36 mouse cellular contexts compared by ENCODE assay signal in genomic region chr2:66101686-66102304, GRCm38 (mm10). TPM values are rescaled to one million over a fixed set of nuclear protein-coding genes. Genes with fewer than 3 reads are reported as not detected.
"Had no signal": no experiment of that assay in that cellular context is flagged by ENCODE, and none has a peak within 500 bp of the region (broad histone marks: within the 10 kb centered on the region; RNA-seq: fewer than 3 reads in every experiment).

No protein-coding gene starts in this region.

- DNase-seq: heart, postnatal 10 days; heart, postnatal 14 days; heart, postnatal 36 days; heart, postnatal 4 days; kidney, adult 11 months; kidney, adult 18-20 months; kidney, adult 2 months; kidney, adult 8-10 months; kidney, adult 9 months; kidney, postnatal 10 days; kidney, postnatal 14 days; kidney, postnatal 25 days; kidney, postnatal 36 days; kidney, postnatal 4 days; layer of hippocampus, adult 9-11 months; layer of hippocampus, postnatal 36 days had no signal

- H3K27me3 ChIP-seq: heart, embryonic 12.5 days; heart, embryonic 13.5 days; heart, embryonic 15.5 days; hindbrain, embryonic 12.5 days; hindbrain, embryonic 13.5 days; hindbrain, embryonic 15.5 days; intestine, embryonic 15.5 days; kidney, embryonic 15.5 days had no signal

- H3K9ac ChIP-seq: heart, embryonic 12.5 days; heart, embryonic 13.5 days; heart, embryonic 15.5 days; hindbrain, embryonic 12.5 days; hindbrain, embryonic 13.5 days; hindbrain, embryonic 14.5 days; hindbrain, embryonic 15.5 days; intestine, embryonic 15.5 days; kidney, embryonic 15.5 days had no signal

- H3K9me3 ChIP-seq: heart, embryonic 10.5 days; heart, embryonic 12.5 days; heart, embryonic 13.5 days; heart, embryonic 15.5 days; hindbrain, embryonic 10.5 days; hindbrain, embryonic 12.5 days; hindbrain, embryonic 13.5 days; hindbrain, embryonic 15.5 days; intestine, embryonic 15.5 days; kidney, embryonic 15.5 days had no signal

- ATAC-seq: hindbrain, embryonic 16.5 days; hindbrain, postnatal 0 days; inflammation-experienced regulatory T-cells, adult 6 months; intestine, embryonic 15.5 days; intestine, embryonic 16.5 days; intestine, postnatal 0 days had no signal

- H3K27ac ChIP-seq: heart, embryonic 10.5 days; heart, embryonic 13.5 days; heart, embryonic 15.5 days; hindbrain, embryonic 10.5 days; hindbrain, embryonic 12.5 days; hindbrain, embryonic 13.5 days; hindbrain, embryonic 14.5 days; hindbrain, embryonic 15.5 days; hindbrain, postnatal 0 days; intestine, embryonic 15.5 days; kidney, embryonic 15.5 days; kidney, postnatal 0 days; layer of hippocampus, adult 2 months had no signal

- H3K36me3 ChIP-seq: heart, embryonic 10.5 days; heart, embryonic 12.5 days; heart, embryonic 13.5 days; heart, embryonic 15.5 days; hindbrain, embryonic 10.5 days; hindbrain, embryonic 12.5 days; hindbrain, embryonic 13.5 days; hindbrain, embryonic 15.5 days; intestine, embryonic 15.5 days had no signal

- H3K4me2 ChIP-seq: heart, embryonic 11.5 days; heart, embryonic 12.5 days; heart, embryonic 13.5 days; heart, embryonic 15.5 days; hindbrain, embryonic 12.5 days; hindbrain, embryonic 13.5 days; hindbrain, embryonic 14.5 days; hindbrain, embryonic 15.5 days; intestine, embryonic 15.5 days; kidney, embryonic 15.5 days had no signal

- H3K4me1 ChIP-seq: heart, embryonic 12.5 days; heart, embryonic 13.5 days; heart, embryonic 15.5 days; intestine, embryonic 15.5 days had no signal

- H3K4me3 ChIP-seq: heart, embryonic 10.5 days; heart, embryonic 12.5 days; heart, embryonic 13.5 days; heart, embryonic 15.5 days; hindbrain, embryonic 10.5 days; hindbrain, embryonic 12.5 days; hindbrain, embryonic 13.5 days; hindbrain, embryonic 15.5 days; intestine, embryonic 15.5 days; kidney, embryonic 15.5 days; layer of hippocampus, adult 2 months had no signal

RNA-seq across cellular contexts. Expression of gene Galnt3, which starts 23.0 kb away (rescaled TPM):
- total RNA-seq: heart, postnatal 10 days; heart, postnatal 25 days; heart, postnatal 36 days; heart, postnatal 4 days had no signal
